Mouse (Mus musculus): ENCODE data around the gene Xdh. TPM values are rescaled to one million over a fixed set of nuclear protein-coding genes. Genes with fewer than 3 reads are reported as not detected.

Xdh gene
- polyA plus RNA-seq, 1 experiment, result 248 TPM

GRCm38 (mm10) chr17:73942268-73942962 lies 7.6 kb downstream of the Xdh start:
- 4% methylated on average over 3 of the region's 3 CpGs for WGBS
- Histone ChIP-seq H3K27me3 (ENCODE audit: control insufficient read depth, insufficient read depth, low read length) (no peaks in the 10 kb centered on the region), H3K27ac (ENCODE audit: insufficient read depth, low read depth, low read length) (peak overlapping the region; percentile 98), H3K36me3 (ENCODE audit: control insufficient read depth, insufficient read depth, low read length) (peaks cover 57% of the 10 kb centered on the region), H3K4me3 (ENCODE audit: low read depth, low read length) (peak overlapping the region; percentile 13; the same call in 1 of the 2 replicates), H3K4me1 (ENCODE audit: control insufficient read depth, insufficient read depth, insufficient read length, low read length) (peaks cover 34% of the 10 kb centered on the region)
- no peak for TF ChIP-seq CTCF (IDR thresholded peaks at IDR 0.05; ENCODE audit: extremely low read depth, insufficient read length, insufficient replicate concordance, low read depth, low read length)

- H3K27ac ChIP-seq (ENCODE audit: insufficient read depth, low read depth, low read length), result peak overlapping the region; percentile 98
- no peaks in the 10 kb centered on the region for H3K27me3 ChIP-seq (ENCODE audit: control insufficient read depth, insufficient read depth, low read length)
- peaks cover 32% of the 10 kb centered on the region for H3K4me1 ChIP-seq (ENCODE audit: control insufficient read depth, insufficient read depth, insufficient read length, low read length)
- H3K4me3 ChIP-seq (ENCODE audit: low read depth, low read length), result no peak overlapping the region
- TF ChIP-seq CTCF (IDR thresholded peaks at IDR 0.05; ENCODE audit: extremely low read depth, insufficient read length, insufficient replicate concordance, low read depth, low read length) (no peak), POLR2A (IDR thresholded peaks at IDR 0.05; ENCODE audit: low read depth, low read length) (no peak)
- peaks cover 57% of the 10 kb centered on the region for H3K36me3 ChIP-seq (ENCODE audit: control insufficient read depth, insufficient read depth, low read length)
- WGBS, result 13% methylated on average over 3 of the region's 3 CpGs
Measured at GRCm38 (mm10) chr17:73941816-73942215, 8.2 kb downstream of the Xdh start.

GRCm38 (mm10) chr17:73937073-73937472 lies 12.9 kb downstream of the Xdh start:
- Histone ChIP-seq H3K36me3 (ENCODE audit: control insufficient read depth, insufficient read depth, low read length) (peaks cover 78% of the 10 kb centered on the region), H3K4me3 (ENCODE audit: low read depth, low read length) (no peak overlapping the region), H3K27me3 (ENCODE audit: control insufficient read depth, insufficient read depth, low read length) (no peaks in the 10 kb centered on the region), H3K4me1 (ENCODE audit: control insufficient read depth, insufficient read depth, insufficient read length, low read length) (peaks cover 21% of the 10 kb centered on the region), H3K27ac (ENCODE audit: insufficient read depth, low read depth, low read length) (no peak overlapping the region)
- no peak for TF ChIP-seq POLR2A (IDR thresholded peaks at IDR 0.05; ENCODE audit: low read depth, low read length)
- no peak for TF ChIP-seq CTCF (IDR thresholded peaks at IDR 0.05; ENCODE audit: extremely low read depth, insufficient read length, insufficient replicate concordance, low read depth, low read length)
- 78% methylated on average over 7 of the region's 7 CpGs for WGBS

- peaks cover 75% of the 10 kb centered on the region for H3K36me3 ChIP-seq (ENCODE audit: control insufficient read depth, insufficient read depth, low read length)
- no peak for TF ChIP-seq POLR2A (IDR thresholded peaks at IDR 0.05; ENCODE audit: low read depth, low read length)
- no peak for TF ChIP-seq CTCF (IDR thresholded peaks at IDR 0.05; ENCODE audit: extremely low read depth, insufficient read length, insufficient replicate concordance, low read depth, low read length)
Measured at GRCm38 (mm10) chr17:73935163-73935562, 14.8 kb downstream of the Xdh start.

GRCm38 (mm10) chr17:73934281-73934680 lies 15.7 kb downstream of the Xdh start:
- Histone ChIP-seq H3K27me3 (ENCODE audit: control insufficient read depth, insufficient read depth, low read length) (no peaks in the 10 kb centered on the region), H3K27ac (ENCODE audit: insufficient read depth, low read depth, low read length) (no peak overlapping the region), H3K36me3 (ENCODE audit: control insufficient read depth, insufficient read depth, low read length) (peaks cover 70% of the 10 kb centered on the region), H3K4me1 (ENCODE audit: control insufficient read depth, insufficient read depth, insufficient read length, low read length) (peaks cover 5% of the 10 kb centered on the region; the same call in 1 of the 2 replicates), H3K4me3 (ENCODE audit: low read depth, low read length) (no peak overlapping the region)
- 66% methylated on average over 4 of the region's 4 CpGs for WGBS
- no peak for TF ChIP-seq POLR2A (IDR thresholded peaks at IDR 0.05; ENCODE audit: low read depth, low read length)
- no peak for TF ChIP-seq CTCF (IDR thresholded peaks at IDR 0.05; ENCODE audit: extremely low read depth, insufficient read length, insufficient replicate concordance, low read depth, low read length)

More at GRCm38 (mm10) chr17:73935163-73935562, 14.8 kb downstream of the Xdh start:
- Histone ChIP-seq H3K4me3 (ENCODE audit: low read depth, low read length) (no peak overlapping the region), H3K27me3 (ENCODE audit: control insufficient read depth, insufficient read depth, low read length) (no peaks in the 10 kb centered on the region), H3K4me1 (ENCODE audit: control insufficient read depth, insufficient read depth, insufficient read length, low read length) (peaks cover 10% of the 10 kb centered on the region; the same call in 1 of the 2 replicates), H3K27ac (ENCODE audit: insufficient read depth, low read depth, low read length) (no peak overlapping the region)
- WGBS, result 57% methylated on average over 4 of the region's 4 CpGs

GRCm38 (mm10) chr17:73933616-73934015 lies 16.4 kb downstream of the Xdh start:
- Histone ChIP-seq H3K36me3 (ENCODE audit: control insufficient read depth, insufficient read depth, low read length) (peaks cover 68% of the 10 kb centered on the region), H3K27me3 (ENCODE audit: control insufficient read depth, insufficient read depth, low read length) (no peaks in the 10 kb centered on the region), H3K27ac (ENCODE audit: insufficient read depth, low read depth, low read length) (no peak overlapping the region), H3K4me1 (ENCODE audit: control insufficient read depth, insufficient read depth, insufficient read length, low read length) (peaks cover 5% of the 10 kb centered on the region; the same call in 1 of the 2 replicates), H3K4me3 (ENCODE audit: low read depth, low read length) (no peak overlapping the region)
- TF ChIP-seq POLR2A (IDR thresholded peaks at IDR 0.05; ENCODE audit: low read depth, low read length) (no peak), CTCF (IDR thresholded peaks at IDR 0.05; ENCODE audit: extremely low read depth, insufficient read length, insufficient replicate concordance, low read depth, low read length) (no peak)
- 79% methylated on average over 4 of the region's 4 CpGs for WGBS

GRCm38 (mm10) chr17:73932497-73933059 lies 17.4 kb downstream of the Xdh start:
- TF ChIP-seq POLR2A (IDR thresholded peaks at IDR 0.05; ENCODE audit: low read depth, low read length) (no peak), CTCF (IDR thresholded peaks at IDR 0.05; ENCODE audit: extremely low read depth, insufficient read length, insufficient replicate concordance, low read depth, low read length) (no peak)
- Histone ChIP-seq H3K27me3 (ENCODE audit: control insufficient read depth, insufficient read depth, low read length) (no peaks in the 10 kb centered on the region), H3K27ac (ENCODE audit: insufficient read depth, low read depth, low read length) (no peak overlapping the region), H3K4me1 (ENCODE audit: control insufficient read depth, insufficient read depth, insufficient read length, low read length) (peaks cover 2% of the 10 kb centered on the region; the same call in 1 of the 2 replicates), H3K4me3 (ENCODE audit: low read depth, low read length) (no peak overlapping the region), H3K36me3 (ENCODE audit: control insufficient read depth, insufficient read depth, low read length) (peaks cover 62% of the 10 kb centered on the region)
- WGBS, result 64% methylated on average over 4 of the region's 4 CpGs

Measured in small intestine, adult 2 months (tissue).